Mouse (Mus musculus) testis, adult 2 months (tissue): ENCODE measurements around the gene Mgat5. TPM values are rescaled to one million over a fixed set of nuclear protein-coding genes. Genes with fewer than 3 reads are reported as not detected.

Experiments
- H3K27ac ChIP-seq: fragments of 200-500 bp; 2 replicates; pipeline ENCODE4 v1.5.1; 2012; ENCODE audit warnings: low read depth, low read length; ENCODE audit not compliant: control insufficient read depth, insufficient read depth
- H3K27me3 ChIP-seq: fragments of 200-500 bp; 2 replicates; pipeline ENCODE4 v1.6.1; 2012; ENCODE audit warnings: mild to moderate bottlenecking, low read length, moderate library complexity; ENCODE audit not compliant: control insufficient read depth, insufficient read depth
- H3K36me3 ChIP-seq: fragments of 200-500 bp; 2 replicates; pipeline ENCODE4 v1.6.1; 2012; ENCODE audit warnings: mild to moderate bottlenecking, low read length; ENCODE audit not compliant: control insufficient read depth, insufficient read depth
- H3K4me1 ChIP-seq: fragments of 200-500 bp; 2 replicates; pipeline ENCODE4 v1.6.1; 2012; ENCODE audit warnings: low read length; ENCODE audit not compliant: control insufficient read depth, insufficient read depth
- H3K4me3 ChIP-seq: fragments of 200-500 bp; 2 replicates; pipeline ENCODE4 v1.5.1; 2012; ENCODE audit warnings: low read depth, mild to moderate bottlenecking, low read length, moderate library complexity, mixed read lengths; ENCODE audit not compliant: control insufficient read depth
- CTCF ChIP-seq: fragments of 200-500 bp; IDR thresholded peaks from 2 replicates; pipeline ENCODE4 v1.5.1; 2012; ENCODE audit warnings: low read depth, mild to moderate bottlenecking, inconsistent platforms, low read length, moderate library complexity; ENCODE audit not compliant: control insufficient read depth, insufficient read depth, insufficient replicate concordance
- POLR2A ChIP-seq: fragments of 200-500 bp; IDR thresholded peaks from 2 replicates; pipeline ENCODE4 v1.6.1; 2012; ENCODE audit warnings: low read depth, mild to moderate bottlenecking, inconsistent platforms, low read length, moderate library complexity; ENCODE audit not compliant: control insufficient read depth
- polyA plus RNA-seq: library from polyadenylated mRNA; depleted of rRNA; stranded (reverse); fragments of >200 nt; gene quantifications from 2 replicates; pipeline ENCODE4 v1.2.3, GENCODE M21; 2012

Mgat5 gene
- polyA plus RNA-seq, 1 experiment: 16.2 TPM

DNA sequence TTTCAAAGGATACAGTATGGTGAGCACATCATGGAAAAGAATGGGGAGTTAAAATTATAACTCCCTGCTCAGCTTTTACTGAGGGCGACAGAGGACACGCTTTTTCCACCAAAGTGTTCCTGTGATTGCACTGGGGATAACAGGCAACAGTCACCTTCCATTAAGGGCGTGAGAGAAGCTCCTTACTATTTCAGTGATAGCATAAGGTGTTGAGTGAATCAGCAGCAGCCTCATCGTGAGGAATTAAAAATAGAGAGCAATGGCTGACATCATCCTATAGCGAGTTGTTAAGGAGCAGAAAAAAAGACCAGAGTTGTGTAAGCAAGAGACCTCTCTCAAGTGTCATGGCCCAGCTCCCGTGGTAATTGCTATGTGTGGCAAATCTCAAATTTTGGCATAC, 41.3 kb downstream of the Mgat5 start:
- H3K4me1 ChIP-seq: no peaks in the 10 kb centered on the region; the same call in 1 of the 2 replicates
- no peak overlapping the region for H3K27ac ChIP-seq
- H3K4me3 ChIP-seq: no peak overlapping the region
- H3K27me3 ChIP-seq: no peaks in the 10 kb centered on the region
- H3K36me3 ChIP-seq: no peaks in the 10 kb centered on the region
- no peak for TF ChIP-seq CTCF
- no peak for TF ChIP-seq POLR2A

DNA sequence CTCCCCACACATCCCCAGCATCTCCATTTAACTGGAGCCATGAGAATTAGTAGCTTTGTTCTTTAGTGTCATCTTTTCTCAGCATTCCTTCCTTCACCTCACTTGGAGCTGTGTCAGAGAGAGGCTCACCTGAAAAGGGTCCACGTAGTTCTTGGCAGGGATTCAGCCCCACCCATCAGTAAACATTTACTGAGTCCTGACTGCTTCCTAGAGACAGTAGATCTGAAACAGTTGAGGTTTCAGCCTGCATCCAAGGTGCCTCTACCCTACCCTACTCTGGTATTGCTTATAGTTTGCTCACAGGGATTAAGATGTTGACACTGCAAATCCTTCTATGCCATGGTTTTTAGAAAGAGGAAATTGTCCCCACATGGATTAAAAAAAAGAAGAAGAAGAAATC, 43.6 kb downstream of the Mgat5 start:
- Histone ChIP-seq H3K27me3 (no peaks in the 10 kb centered on the region), H3K4me1 (no peaks in the 10 kb centered on the region; the same call in 1 of the 2 replicates), H3K36me3 (no peaks in the 10 kb centered on the region), H3K4me3 (no peak overlapping the region), H3K27ac (no peak overlapping the region)
- no peak for TF ChIP-seq POLR2A
- no peak for TF ChIP-seq CTCF

DNA sequence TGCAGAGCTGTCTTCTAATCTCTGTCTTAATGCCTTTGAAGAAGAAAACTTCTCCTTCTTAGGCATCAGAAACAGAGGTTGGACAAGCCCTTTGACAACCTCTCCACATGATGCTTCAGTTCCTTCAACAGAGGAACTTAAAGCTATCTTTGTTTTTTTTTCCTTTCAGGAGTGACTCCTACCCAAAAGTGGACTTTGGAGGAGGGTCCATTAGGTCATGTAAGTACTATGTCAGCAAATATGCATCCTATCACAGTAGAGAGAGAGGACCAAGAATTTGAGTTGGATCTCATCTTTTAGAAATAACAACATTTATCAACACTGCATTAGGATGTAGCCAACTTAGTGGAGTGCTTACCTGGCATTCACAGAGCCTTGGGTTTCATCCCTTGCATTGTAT, 44.8 kb downstream of the Mgat5 start:
- H3K36me3 ChIP-seq: no peaks in the 10 kb centered on the region
- no peak overlapping the region for H3K4me3 ChIP-seq
- no peak for TF ChIP-seq CTCF
- no peak for TF ChIP-seq POLR2A
- H3K27ac ChIP-seq: no peak overlapping the region
- H3K4me1 ChIP-seq: no peaks in the 10 kb centered on the region
- no peaks in the 10 kb centered on the region for H3K27me3 ChIP-seq

DNA sequence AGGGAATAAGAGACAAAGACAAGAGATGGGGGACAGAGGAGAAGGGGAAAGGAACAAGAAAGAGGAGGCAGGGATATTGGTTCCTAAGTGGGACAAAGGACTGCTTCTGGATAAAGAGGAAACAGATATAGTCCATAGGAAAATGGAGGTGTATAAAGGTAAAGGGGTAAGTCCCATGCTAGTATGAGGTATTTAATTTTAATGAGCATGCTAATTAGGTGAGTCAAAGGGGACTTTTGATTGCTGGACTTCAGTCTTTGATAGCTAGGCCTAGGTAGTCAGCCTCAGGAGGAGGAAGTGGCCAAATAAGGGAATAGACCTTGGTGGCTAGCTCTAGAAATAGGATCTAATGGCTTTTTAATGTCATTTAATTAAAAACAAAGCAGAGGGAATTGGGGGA, 45.5 kb downstream of the Mgat5 start:
- no peaks in the 10 kb centered on the region for H3K36me3 ChIP-seq
- no peak overlapping the region for H3K4me3 ChIP-seq
- H3K27me3 ChIP-seq: no peaks in the 10 kb centered on the region
- H3K4me1 ChIP-seq: no peaks in the 10 kb centered on the region
- TF ChIP-seq POLR2A: no peak
- no peak for TF ChIP-seq CTCF
- no peak overlapping the region for H3K27ac ChIP-seq

DNA sequence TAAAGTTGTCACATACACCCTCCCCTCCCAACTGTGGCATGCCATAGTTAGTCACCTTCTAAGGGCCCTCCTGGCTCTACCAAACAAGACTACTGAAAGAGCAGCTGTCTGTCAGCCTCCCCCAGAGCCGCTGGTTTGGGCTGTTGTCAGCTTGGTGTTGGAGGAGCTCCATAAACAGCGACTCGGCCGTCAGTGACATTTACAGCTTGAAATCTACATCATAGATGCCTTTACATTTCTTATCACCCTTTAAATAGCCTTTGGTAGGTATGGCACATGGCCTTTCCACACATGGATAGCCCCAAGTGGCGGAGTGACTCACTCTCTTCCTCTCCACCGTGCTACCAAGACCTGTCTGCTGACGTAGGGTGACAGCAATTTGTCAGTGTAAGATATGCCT, 46.9 kb downstream of the Mgat5 start:
- no peaks in the 10 kb centered on the region for H3K36me3 ChIP-seq
- H3K4me1 ChIP-seq: no peaks in the 10 kb centered on the region
- H3K27me3 ChIP-seq: no peaks in the 10 kb centered on the region
- H3K4me3 ChIP-seq: no peak overlapping the region
- no peak overlapping the region for H3K27ac ChIP-seq
- TF ChIP-seq CTCF (no peak), POLR2A (no peak)

DNA sequence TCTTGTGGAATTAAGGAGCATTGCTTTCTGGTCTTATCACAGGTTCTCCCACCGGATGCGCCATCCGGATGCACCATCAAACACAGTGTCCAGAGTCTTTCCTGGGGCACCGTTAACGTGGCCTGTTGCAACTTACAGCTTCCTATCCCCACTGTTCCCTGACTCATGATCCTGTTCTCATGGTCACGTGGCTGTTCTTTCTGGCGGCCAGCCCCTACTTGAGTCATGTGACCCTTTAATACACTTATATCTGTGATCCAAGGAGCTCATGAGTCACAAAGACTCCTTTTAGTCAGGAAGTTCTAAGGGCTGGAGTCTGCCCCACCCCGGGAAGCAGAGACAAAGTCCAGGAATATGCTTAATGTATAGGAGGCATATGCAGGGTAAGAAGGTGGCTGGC, 52.2 kb downstream of the Mgat5 start:
- Histone ChIP-seq H3K4me3 (no peak overlapping the region), H3K36me3 (no peaks in the 10 kb centered on the region), H3K4me1 (no peaks in the 10 kb centered on the region), H3K27ac (no peak overlapping the region), H3K27me3 (no peaks in the 10 kb centered on the region)
- no peak for TF ChIP-seq CTCF
- TF ChIP-seq POLR2A: no peak

DNA sequence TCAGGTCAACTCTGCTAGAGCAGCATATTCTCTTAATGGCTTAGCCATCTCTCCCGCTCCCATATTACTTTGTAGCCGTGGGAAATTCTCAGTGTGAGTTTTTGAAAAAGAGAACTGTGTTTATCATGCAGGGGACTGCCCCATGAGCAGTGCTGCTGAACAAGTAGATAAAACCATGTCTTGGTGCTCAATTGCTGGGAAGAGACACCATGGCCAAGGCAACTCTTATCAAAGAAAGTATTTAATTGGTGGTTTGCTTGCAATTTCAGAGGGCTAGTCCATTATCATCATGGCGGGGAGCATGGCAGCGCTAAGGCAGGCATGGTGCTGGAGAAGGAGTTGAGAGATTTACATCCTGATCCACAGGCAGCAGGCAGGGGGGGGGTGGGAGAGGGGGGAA, 54.9 kb downstream of the Mgat5 start:
- H3K4me3 ChIP-seq: no peak overlapping the region
- no peaks in the 10 kb centered on the region for H3K4me1 ChIP-seq
- no peaks in the 10 kb centered on the region for H3K27me3 ChIP-seq
- no peak overlapping the region for H3K27ac ChIP-seq
- no peaks in the 10 kb centered on the region for H3K36me3 ChIP-seq
- TF ChIP-seq CTCF: no peak
- no peak for TF ChIP-seq POLR2A

DNA sequence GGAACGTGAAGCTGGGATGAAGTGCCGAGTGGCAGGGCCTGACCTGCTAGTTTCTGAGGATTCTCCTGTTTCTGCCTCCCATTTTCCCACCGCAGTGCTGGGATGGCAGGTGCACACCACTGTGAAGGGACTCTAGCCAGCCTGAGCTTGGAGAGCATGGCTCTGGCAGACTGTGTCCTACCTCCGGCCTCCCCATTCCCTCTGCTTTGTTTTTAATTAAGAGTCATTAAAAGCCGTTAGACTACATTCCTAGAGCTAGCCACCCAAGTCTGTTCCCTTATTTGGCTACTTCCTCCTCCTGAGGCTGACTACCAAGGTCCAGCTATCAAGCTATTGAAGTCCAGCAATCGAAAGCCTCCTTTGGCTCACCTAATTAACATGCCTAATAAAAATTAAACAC, 56.2 kb downstream of the Mgat5 start:
- TF ChIP-seq POLR2A: no peak
- TF ChIP-seq CTCF: no peak
- Histone ChIP-seq H3K27me3 (no peaks in the 10 kb centered on the region), H3K27ac (no peak overlapping the region), H3K36me3 (no peaks in the 10 kb centered on the region), H3K4me1 (no peaks in the 10 kb centered on the region), H3K4me3 (no peak overlapping the region)
